Mouse (Mus musculus) retina, embryonic 14.5 days (tissue): ENCODE data around the gene Larp1b.

Experiments used
- DNase-seq: peaks from one replicate; pipeline ENCODE4 v3.0.0-alpha.2; 2015; ENCODE audit warnings: low spot score

Larp1b gene

GRCm38 (mm10) chr3:41082885-41083789 is 133.5 kb downstream of the Larp1b start, which contains the start of gene Pgrmc2:
Pgrmc2 (minus strand) TSS chr3:41083046.
- peak; percentile 98 for DNase-seq

- no peak for DNase-seq
These were observed 134.1 kb downstream of the Larp1b start for GRCm38 (mm10) chr3:41083790-41084112.

GRCm38 (mm10) chr3:41084421-41084820 is 134.8 kb downstream of the Larp1b start:
- no peak for DNase-seq

- DNase-seq = no peak
These were observed 137.4 kb downstream of the Larp1b start for GRCm38 (mm10) chr3:41087071-41087470.
